Mouse (Mus musculus): ENCODE measurements at regions not wholly inside any gene's neighbourhood (a gene's known extent, or its start where the extent isn't known, plus 50 kb on each side); places are given as distances from the start of the nearest gene placed in this dataset.

GRCm38 (mm10) chr8:89392749-89393148, 348.8 kb upstream of the Sall1 start:
- no peak for TF ChIP-seq CTCF (IDR thresholded peaks at IDR 0.05; ENCODE audit: borderline replicate concordance, insufficient read depth, low read length)
- TF ChIP-seq POLR2A (IDR thresholded peaks at IDR 0.05; ENCODE audit: low read depth, low read length) = no peak
